Mouse (Mus musculus) embryonic fibroblast, embryonic 13.5 days (primary cell): ENCODE results near the gene Smad1. TPM values are rescaled to one million over a fixed set of nuclear protein-coding genes. Genes with fewer than 3 reads are reported as not detected.

Source experiments
- H3K27ac ChIP-seq: 2 replicates; pipeline ENCODE4 v1.5.1; 2012; ENCODE audit warnings: low read length, control low read depth, inconsistent platforms; ENCODE audit not compliant: insufficient read depth
- H3K4me1 ChIP-seq: 2 replicates; pipeline ENCODE4 v1.6.1; 2011; ENCODE audit warnings: low read length; ENCODE audit not compliant: control insufficient read depth, insufficient read depth
- H3K4me3 ChIP-seq: 2 replicates; pipeline ENCODE4 v1.5.1; 2011; ENCODE audit warnings: mild to moderate bottlenecking, control low read depth, low read length; ENCODE audit not compliant: insufficient read depth
- CTCF ChIP-seq: IDR thresholded peaks from 2 replicates; pipeline ENCODE4 v1.5.1; 2011; ENCODE audit warnings: mild to moderate bottlenecking, control low read depth, low read length, moderate library complexity, borderline replicate concordance; ENCODE audit not compliant: insufficient read depth
- POLR2A ChIP-seq: IDR thresholded peaks from 2 replicates; pipeline ENCODE4 v1.6.1; 2011; ENCODE audit warnings: low read depth, mild to moderate bottlenecking, control low read depth, low read length, moderate library complexity
- polyA plus RNA-seq: library from polyadenylated mRNA; stranded (reverse); fragments of >200 nt; gene quantifications from 2 replicates; pipeline ENCODE4 v1.2.4, GENCODE M21; 2011; ENCODE audit warnings: low read depth; ENCODE audit not compliant: missing spikeins, insufficient read length

Smad1 gene
- polyA plus RNA-seq, 1 experiment = 27.3 TPM

- H3K27ac ChIP-seq = no peak overlapping the region
- H3K4me3 ChIP-seq = no peak overlapping the region
- peaks cover 2% of the 10 kb centered on the region; the same call in 1 of the 2 replicates for H3K4me1 ChIP-seq
- TF ChIP-seq POLR2A (no peak; the same call in 1 of the 2 replicates), CTCF (no peak)
These were observed 106.5 kb downstream of the Smad1 start for GRCm38 (mm10) chr8:79292712-79293264.

- Histone ChIP-seq H3K27ac (no peak overlapping the region), H3K4me1 (peaks cover 6% of the 10 kb centered on the region), H3K4me3 (no peak overlapping the region)
- TF ChIP-seq CTCF (no peak), POLR2A (no peak)
These were observed 109.7 kb downstream of the Smad1 start for GRCm38 (mm10) chr8:79289592-79289991.

GRCm38 (mm10) chr8:79288681-79289080, 110.6 kb downstream of the Smad1 start:
- TF ChIP-seq CTCF = no peak
- no peak for TF ChIP-seq POLR2A
- Histone ChIP-seq H3K4me3 (no peak overlapping the region), H3K4me1 (peaks cover 6% of the 10 kb centered on the region), H3K27ac (no peak overlapping the region)

Other genes with a start within 250 kb of the Smad1 start
- not detected in 2 replicates for gene 1700011L22Rik, start 150.9 kb downstream of the Smad1 start, polyA plus RNA-seq
- 8.6 and 12.0 TPM in 2 replicates for gene Mmaa, start 104.6 kb downstream of the Smad1 start, polyA plus RNA-seq
- 51.1 and 60.2 TPM in 2 replicates for gene Otud4, start 240.1 kb upstream of the Smad1 start, polyA plus RNA-seq